Mouse (Mus musculus) midbrain, embryonic 10.5 days (tissue): ENCODE data around the gene Coq8a. TPM values are rescaled to one million over a fixed set of nuclear protein-coding genes. Genes with fewer than 3 reads are reported as not detected.
A peak's percentile ranks its signal among the peaks of the same experiment; 100 is the strongest.

Experiments used
- DNase-seq: peaks from one replicate; pipeline ENCODE4 v3.0.0-alpha.2; 2017; ENCODE audit warnings: low spot score
- H3K27ac ChIP-seq: fragments of 300-500 bp; sonication (generic); replicated peaks from 2 replicates; pipeline ENCODE4 v1.5.1; 2016; ENCODE audit warnings: mild to moderate bottlenecking
- H3K27me3 ChIP-seq: fragments of 300-500 bp; sonication (generic); 2 replicates; pipeline ENCODE4 v1.6.1; 2016; ENCODE audit warnings: low read depth, mild to moderate bottlenecking; ENCODE audit not compliant: poor library complexity, severe bottlenecking
- H3K36me3 ChIP-seq: fragments of 300-500 bp; sonication (generic); 2 replicates; pipeline ENCODE4 v1.6.1; 2016; ENCODE audit warnings: mild to moderate bottlenecking, moderate library complexity
- H3K4me1 ChIP-seq: fragments of 300-500 bp; sonication (generic); 2 replicates; pipeline ENCODE4 v1.6.1; 2016
- H3K4me3 ChIP-seq: fragments of 300-500 bp; sonication (generic); 2 replicates; pipeline ENCODE4 v1.5.1; 2016; ENCODE audit warnings: mild to moderate bottlenecking, moderate library complexity
- H3K9me3 ChIP-seq: fragments of 300-500 bp; sonication (generic); replicated peaks from 2 replicates; pipeline ENCODE4 v1.6.1; 2016; ENCODE audit warnings: mild to moderate bottlenecking
- WGBS: fragments of 180-500 bp; shearing (Covaris S2); methylation state at CpG from one replicate; pipeline ENCODE4 v1.1.7; 2016; 5-methylcytosine and 5-hydroxymethylcytosine counted together
- polyA plus RNA-seq: library from polyadenylated mRNA; unstranded; fragments of >200 nt; fragmentation: Nextera tagmentation; extraction: Ambion mirVana; gene quantifications from 2 replicates; pipeline ENCODE4 v1.2.1, GENCODE M21; 2016

The Coq8a gene
- polyA plus RNA-seq, result 0.90 and 1.3 TPM in 2 replicates

DNA sequence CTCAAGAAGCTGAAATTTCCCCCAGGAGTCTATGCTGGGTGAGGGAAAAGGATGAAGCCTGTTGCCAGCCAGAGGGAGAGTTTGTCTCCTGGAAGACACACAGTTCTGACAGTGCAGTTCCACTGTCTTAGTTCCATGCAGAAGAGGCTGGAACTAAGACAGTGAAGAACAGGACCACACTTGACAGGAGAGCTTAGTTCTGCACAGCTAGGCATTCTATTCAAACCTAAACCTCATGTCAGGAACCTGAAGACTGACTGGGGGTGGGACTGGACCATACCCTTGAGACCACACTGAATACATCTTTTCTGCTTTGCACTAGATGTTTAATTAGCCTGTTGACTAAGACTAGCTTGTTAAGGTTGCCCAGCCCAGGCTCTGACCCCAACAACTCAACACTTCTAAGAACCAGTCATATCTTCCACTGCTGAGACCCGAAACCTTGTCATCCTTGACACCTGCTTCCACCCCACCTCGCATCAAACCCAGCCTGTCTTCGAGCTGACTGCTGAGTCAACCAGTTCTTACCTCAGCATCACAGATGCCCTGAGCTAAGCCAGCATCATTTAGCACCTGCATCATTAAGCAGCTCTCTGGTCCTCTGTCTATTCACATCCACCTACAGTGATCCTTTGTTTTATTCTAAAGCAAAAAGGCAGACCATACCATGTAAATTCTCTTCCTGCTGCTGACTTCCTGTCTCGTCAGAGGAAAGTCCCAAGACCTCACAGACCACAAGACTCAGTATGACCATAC, at the start of gene Coq8a:
Gene Coq8a, minus strand, starts transcription at position 644 of the 756 bp plus-strand sequence.
- Histone ChIP-seq H3K4me3 (no peak within 1 kb of the TSS), H3K27me3 (0 out of 2 replicates have a peak, but pooled peaks cover 4% of the 10 kb centered on the region), H3K36me3 (no peaks in the 10 kb centered on the region), H3K4me1 (peaks cover 15% of the 10 kb centered on the region), H3K27ac (no peak within 1 kb of the TSS), H3K9me3 (no peaks in the 10 kb centered on the region)
- 68% methylated on average over 4 of the region's 4 CpGs for WGBS
- DNase-seq, result no peak

DNA sequence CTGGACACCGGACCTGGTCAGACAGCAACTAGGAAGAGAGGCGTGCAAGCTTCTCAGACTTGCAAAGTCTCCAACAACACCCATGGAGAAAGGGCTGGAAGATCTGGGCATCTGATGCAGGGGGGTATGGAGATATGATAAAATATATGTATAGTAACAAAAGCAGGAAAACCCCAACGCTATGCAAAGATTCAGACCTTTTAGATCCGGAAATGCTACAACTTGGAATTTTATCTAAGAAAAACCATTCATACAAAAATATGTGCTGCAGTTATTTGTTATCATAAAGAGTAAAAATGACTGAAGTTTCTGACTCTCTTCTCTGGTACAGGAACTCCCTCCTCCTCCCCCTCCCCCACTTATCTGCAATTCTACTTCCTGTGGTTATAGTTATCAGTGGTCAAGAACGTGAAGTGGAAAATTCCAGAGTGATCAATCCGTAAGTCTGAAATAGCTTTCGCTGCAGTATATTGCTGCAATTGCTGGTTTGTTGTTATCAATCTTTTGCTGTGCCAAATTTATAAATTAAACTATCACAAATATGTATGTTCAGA, 49.3 kb upstream of the Coq8a start:
- H3K27me3 ChIP-seq, result peaks cover 4% of the 10 kb centered on the region; the same call in 1 of the 2 replicates
- no peaks in the 10 kb centered on the region for H3K36me3 ChIP-seq
- H3K27ac ChIP-seq, result no peak overlapping the region
- H3K4me1 ChIP-seq, result peaks cover 18% of the 10 kb centered on the region
- no peak for DNase-seq
- WGBS, result 92% methylated on average over 7 of the region's 7 CpGs
- H3K9me3 ChIP-seq, result no peaks in the 10 kb centered on the region
- H3K4me3 ChIP-seq, result no peak overlapping the region

DNA sequence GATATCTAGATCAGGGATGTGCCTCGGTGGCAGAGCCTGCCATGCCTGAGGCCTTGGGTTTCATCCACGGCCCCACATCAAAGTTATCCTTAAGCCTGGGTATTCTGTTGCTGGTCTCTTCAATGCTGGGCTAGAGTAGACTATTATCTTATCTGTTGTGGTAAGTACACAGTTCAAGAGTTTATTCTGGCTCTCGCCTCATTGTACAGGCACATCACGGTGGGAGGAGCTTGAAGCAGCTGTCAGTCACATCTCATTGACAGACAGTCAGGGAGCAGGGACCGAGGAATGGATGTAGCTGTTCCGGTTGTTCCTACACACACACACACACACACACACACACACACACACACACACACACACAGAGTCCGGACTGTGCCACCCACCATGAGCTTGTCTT, 48.5 kb upstream of the Coq8a start:
- Histone ChIP-seq H3K36me3 (0 out of 2 replicates have a peak, but pooled peaks cover 3% of the 10 kb centered on the region), H3K27me3 (no peaks in the 10 kb centered on the region; the same call in 1 of the 2 replicates), H3K9me3 (0 out of 2 replicates have a peak, but pooled peaks cover 3% of the 10 kb centered on the region), H3K4me1 (peaks cover 18% of the 10 kb centered on the region), H3K27ac (no peak overlapping the region), H3K4me3 (no peak overlapping the region)
- no peak for DNase-seq
- WGBS, result 90% methylated on average over 7 of the region's 7 CpGs

DNA sequence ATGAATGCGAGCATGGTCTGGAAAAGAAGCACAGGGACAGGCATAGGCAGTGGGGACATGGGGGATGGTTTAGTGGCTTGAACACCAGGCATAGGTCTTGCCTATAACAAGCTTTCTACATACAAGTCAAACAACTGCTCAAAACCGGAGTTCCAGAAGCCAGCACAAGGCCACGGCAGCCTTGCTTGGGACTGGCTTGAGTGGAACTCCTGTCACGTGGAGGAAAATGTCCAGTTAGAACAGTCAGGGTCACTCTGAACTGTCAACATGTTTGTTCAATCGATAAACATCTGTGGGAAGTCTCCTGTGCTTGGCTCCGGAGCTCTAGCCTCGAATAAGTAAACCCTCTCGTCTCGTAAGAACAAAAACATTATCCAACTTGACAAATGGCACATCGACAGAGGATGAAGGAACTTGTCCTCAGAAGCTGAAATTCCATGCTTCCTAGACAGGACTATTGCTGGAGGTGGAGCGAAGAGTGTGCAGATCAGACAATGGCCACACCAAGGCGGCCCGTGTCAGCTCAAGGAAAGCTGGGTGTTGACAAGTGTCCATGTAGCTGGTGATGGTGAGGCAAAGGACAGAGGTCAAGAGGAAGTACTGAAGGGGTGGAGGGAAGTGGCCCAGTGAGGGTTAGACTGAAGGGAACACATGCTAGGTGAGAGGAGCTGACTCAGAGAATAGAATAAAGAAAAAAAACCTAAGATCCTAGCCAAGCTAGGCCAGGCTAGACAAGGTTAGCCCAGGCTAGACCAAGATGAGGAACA, 46.5 kb upstream of the Coq8a start:
- no peak overlapping the region for H3K4me3 ChIP-seq
- no peaks in the 10 kb centered on the region; the same call in 1 of the 2 replicates for H3K27me3 ChIP-seq
- peaks cover 10% of the 10 kb centered on the region for H3K4me1 ChIP-seq
- 0 out of 2 replicates have a peak, but pooled peaks cover 3% of the 10 kb centered on the region for H3K9me3 ChIP-seq
- DNase-seq, result no peak
- 91% methylated on average over 13 of the region's 13 CpGs for WGBS
- H3K27ac ChIP-seq, result no peak overlapping the region
- 0 out of 2 replicates have a peak, but pooled peaks cover 3% of the 10 kb centered on the region for H3K36me3 ChIP-seq

DNA sequence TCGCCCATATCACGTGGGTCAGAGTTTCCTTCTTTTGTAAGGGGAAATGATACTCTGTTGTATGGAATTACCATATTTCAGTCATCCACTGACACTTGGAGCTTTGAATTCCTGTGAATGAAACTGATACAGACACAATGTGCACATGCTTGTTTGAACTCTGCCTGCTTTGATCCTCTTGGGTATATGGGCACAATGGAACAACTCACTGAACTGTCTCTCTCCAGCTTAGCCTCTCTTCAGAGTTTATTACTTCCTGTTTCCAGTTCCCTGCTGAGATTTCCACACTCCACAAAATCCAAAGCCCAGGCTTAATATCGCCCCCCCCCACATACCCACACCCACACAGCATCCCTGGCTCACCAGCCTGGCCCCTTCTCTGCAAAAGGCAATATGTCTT, 32.3 kb upstream of the Coq8a start:
- DNase-seq, result no peak
- no peaks in the 10 kb centered on the region for H3K9me3 ChIP-seq
- H3K27me3 ChIP-seq, result no peaks in the 10 kb centered on the region
- no peaks in the 10 kb centered on the region; the same call in 1 of the 2 replicates for H3K36me3 ChIP-seq
- 79% methylated on average over 3 of the region's 3 CpGs for WGBS
- peaks cover 3% of the 10 kb centered on the region for H3K4me1 ChIP-seq
- H3K27ac ChIP-seq, result no peak overlapping the region
- H3K4me3 ChIP-seq, result no peak overlapping the region

DNA sequence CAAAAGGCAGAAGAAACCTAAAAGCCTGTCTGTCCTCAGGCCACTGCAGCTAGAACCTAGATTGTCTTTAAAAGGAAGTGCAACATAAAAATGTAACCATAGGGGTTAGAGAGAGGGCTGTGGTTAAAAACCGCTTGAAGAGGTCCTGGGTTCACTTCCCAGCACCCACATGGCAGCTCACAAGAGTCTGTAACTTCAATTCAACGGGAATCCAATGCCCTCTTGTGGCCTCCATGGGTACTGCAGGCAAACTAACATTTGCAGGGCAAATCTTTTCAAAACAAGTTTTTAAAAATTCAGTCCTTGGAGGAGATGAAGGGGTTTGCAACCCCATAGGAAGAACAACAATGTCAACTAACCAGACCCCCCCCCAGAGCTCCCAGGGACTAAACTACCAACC, 31.2 kb upstream of the Coq8a start:
- Histone ChIP-seq H3K27me3 (no peaks in the 10 kb centered on the region), H3K4me3 (no peak overlapping the region), H3K27ac (no peak overlapping the region), H3K9me3 (no peaks in the 10 kb centered on the region), H3K36me3 (no peaks in the 10 kb centered on the region; the same call in 1 of the 2 replicates), H3K4me1 (peaks cover 15% of the 10 kb centered on the region)
- WGBS, result 33% methylated on average over 2 of the region's 2 CpGs
- DNase-seq, result peak; percentile 42

DNA sequence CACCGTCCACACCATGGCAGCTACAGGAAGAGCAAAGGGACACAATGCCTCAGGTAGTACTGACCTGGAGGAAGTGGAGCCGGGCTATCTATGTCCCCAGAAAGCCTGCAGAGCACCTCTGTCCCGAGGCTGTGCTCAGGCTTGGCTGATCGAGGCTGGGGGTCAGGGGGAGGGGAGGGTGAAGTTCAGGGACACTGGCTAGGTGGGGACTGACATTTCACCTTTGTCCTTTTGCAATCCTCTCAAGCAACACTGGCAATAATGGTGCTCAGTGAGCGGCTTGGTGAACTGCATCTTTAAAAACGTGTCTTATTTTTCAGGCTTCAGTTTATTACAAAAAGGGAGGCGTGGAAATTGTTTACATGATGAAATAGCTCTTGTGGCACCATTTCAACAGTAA, 30.5 kb upstream of the Coq8a start:
- Histone ChIP-seq H3K27me3 (no peaks in the 10 kb centered on the region), H3K9me3 (no peaks in the 10 kb centered on the region), H3K27ac (no peak overlapping the region), H3K4me3 (no peak overlapping the region), H3K4me1 (peaks cover 21% of the 10 kb centered on the region), H3K36me3 (no peaks in the 10 kb centered on the region; the same call in 1 of the 2 replicates)
- WGBS, result 85% methylated on average over 7 of the region's 7 CpGs
- DNase-seq, result no peak

DNA sequence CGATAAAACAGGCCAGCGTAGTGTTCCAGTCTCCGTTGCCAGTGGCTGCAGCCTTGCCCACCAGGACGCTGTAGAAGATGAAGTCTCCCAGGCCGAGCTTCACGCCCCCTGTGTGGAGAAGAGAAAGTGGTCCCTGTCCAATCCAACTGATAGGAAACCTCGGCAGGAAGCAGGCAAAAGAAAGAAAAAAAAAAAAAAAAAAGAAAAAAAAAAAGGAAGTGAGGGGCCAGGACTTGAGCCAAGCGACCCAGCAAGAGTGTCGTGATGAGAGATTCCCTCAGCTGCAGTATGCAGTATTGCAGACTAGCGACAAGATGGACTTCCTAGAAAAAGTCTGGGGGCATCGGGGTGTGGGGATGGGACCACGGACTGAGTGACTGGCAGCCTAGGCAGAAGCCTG, 29.5 kb upstream of the Coq8a start:
- peaks cover 21% of the 10 kb centered on the region for H3K4me1 ChIP-seq
- no peaks in the 10 kb centered on the region; the same call in 1 of the 2 replicates for H3K36me3 ChIP-seq
- no peak for DNase-seq
- H3K9me3 ChIP-seq, result no peaks in the 10 kb centered on the region
- H3K27ac ChIP-seq, result no peak overlapping the region
- no peak overlapping the region for H3K4me3 ChIP-seq
- WGBS, result 88% methylated on average over 12 of the region's 12 CpGs
- no peaks in the 10 kb centered on the region for H3K27me3 ChIP-seq

DNA sequence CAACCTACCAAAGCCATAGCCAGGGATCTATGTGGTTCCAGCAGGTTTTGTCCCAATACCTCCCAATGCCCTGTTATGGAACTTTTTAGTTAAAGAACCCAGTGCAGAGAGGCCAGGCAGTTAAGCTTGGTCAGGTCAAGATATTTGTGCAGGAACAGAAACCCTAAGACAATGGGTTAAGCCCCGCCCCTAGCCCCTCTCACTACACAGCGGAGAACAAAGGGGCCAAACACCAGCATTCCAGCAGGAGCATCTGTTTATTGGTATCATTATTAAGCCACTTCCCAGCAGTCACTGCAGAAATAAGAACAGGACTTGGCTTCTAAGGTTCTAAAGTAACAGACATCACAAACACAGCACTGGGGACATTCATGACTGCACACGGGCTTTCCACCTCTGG, 27.4 kb upstream of the Coq8a start:
- DNase-seq, result no peak
- H3K27me3 ChIP-seq, result no peaks in the 10 kb centered on the region
- H3K9me3 ChIP-seq, result no peaks in the 10 kb centered on the region
- H3K27ac ChIP-seq, result no peak overlapping the region
- no peaks in the 10 kb centered on the region; the same call in 1 of the 2 replicates for H3K36me3 ChIP-seq
- H3K4me3 ChIP-seq, result 0 out of 2 replicates have a peak overlapping the region, but pooled peaks have one; percentile 55
- peaks cover 21% of the 10 kb centered on the region for H3K4me1 ChIP-seq
- WGBS, result 75% methylated on average over 3 of the region's 3 CpGs

DNA sequence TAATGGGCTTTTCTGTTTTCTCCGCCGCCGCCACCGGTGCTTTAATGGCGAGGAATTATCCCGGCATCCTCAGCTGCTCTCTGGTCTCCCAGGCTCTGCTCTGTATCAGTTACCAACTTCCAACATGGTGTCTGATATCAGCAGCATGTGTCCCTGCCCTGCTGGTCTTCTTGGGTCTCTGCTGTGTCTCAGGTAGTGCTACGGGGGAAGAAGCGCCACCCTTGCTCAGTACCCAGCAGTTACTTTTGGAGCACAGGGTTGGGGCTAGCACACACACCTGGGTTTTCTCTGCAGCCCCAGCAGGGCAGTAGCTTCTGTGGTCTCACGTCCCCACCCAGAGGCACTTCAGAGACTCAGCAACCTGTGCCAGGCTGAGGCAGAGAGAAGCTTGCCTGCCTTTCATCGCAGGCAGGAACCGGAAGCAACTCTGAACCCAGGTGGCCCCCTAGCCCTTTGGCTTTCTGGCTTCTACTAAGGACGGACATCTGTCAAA, 26.9 kb upstream of the Coq8a start:
- Histone ChIP-seq H3K36me3 (no peaks in the 10 kb centered on the region; the same call in 1 of the 2 replicates), H3K27ac (peak overlapping the region; percentile 24; the same call in 1 of the 2 replicates), H3K9me3 (no peaks in the 10 kb centered on the region), H3K27me3 (no peaks in the 10 kb centered on the region), H3K4me3 (peak overlapping the region; percentile 55), H3K4me1 (peaks cover 21% of the 10 kb centered on the region)
- 13% methylated on average over 12 of the region's 12 CpGs for WGBS
- DNase-seq, result peak; percentile 28

DNA sequence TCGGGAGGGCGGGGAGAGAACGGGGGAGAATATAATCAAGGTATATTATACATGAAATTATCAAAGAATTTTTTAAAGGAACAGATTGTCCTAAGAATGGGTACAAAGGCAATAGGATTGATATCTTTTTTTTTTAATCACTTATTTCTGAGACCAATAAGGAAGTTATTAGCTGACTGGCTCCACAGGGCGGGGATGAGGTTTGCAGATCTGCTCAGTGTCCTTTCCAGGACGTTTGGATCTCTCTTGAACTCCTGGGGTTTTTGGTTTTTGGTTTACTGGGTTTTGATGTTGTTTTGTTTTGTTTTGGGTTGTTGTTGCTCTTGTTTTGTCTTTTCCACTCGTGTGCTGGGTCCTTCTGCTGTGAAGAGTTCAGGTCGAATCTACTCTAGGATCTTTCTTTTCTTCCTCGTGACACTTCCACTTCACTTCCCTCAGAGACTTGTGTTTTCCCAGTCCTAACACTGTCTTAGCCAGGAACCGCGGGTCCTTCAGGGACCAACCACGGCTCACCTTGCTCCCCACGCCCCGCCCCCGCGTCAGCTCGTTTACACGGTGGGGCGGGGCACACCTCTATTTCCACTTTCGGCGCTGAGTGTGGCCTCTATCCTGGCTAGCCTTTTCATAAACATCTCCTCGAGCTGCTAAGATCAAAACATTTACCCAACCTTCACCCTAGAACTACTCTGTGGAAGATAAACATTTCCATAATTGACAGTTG, 26.3 kb upstream of the Coq8a start:
- Histone ChIP-seq H3K27ac (peak overlapping the region; percentile 24; the same call in 1 of the 2 replicates), H3K4me1 (peaks cover 21% of the 10 kb centered on the region), H3K36me3 (no peaks in the 10 kb centered on the region; the same call in 1 of the 2 replicates), H3K27me3 (no peaks in the 10 kb centered on the region), H3K4me3 (peak overlapping the region; percentile 55), H3K9me3 (no peaks in the 10 kb centered on the region)
- 17% methylated on average over 21 of the region's 21 CpGs for WGBS
- peak; percentile 49 for DNase-seq

DNA sequence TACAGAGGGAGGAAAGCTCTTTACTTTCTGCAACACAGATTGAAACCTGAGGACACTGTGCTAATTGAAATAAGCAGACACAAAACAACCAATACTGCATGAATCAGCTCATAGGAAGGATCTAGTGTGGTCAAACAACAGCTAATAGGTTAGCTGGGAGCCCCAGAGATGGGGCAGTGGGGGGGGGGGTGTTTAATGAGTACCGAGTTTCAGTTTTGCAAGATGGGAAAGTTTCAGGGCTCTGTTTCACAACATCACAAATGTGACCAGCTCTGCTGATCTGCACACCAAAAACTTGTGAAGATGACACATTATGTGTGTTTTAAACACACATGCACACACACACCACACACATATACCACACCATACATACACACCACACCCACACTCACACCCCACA, 22.6 kb upstream of the Coq8a start:
- Histone ChIP-seq H3K36me3 (no peaks in the 10 kb centered on the region), H3K27ac (no peak overlapping the region), H3K27me3 (no peaks in the 10 kb centered on the region), H3K4me3 (no peak overlapping the region), H3K4me1 (peaks cover 26% of the 10 kb centered on the region), H3K9me3 (no peaks in the 10 kb centered on the region)
- DNase-seq, result no peak
- 89% methylated on average over 1 of the region's 1 CpGs for WGBS
